Mouse (Mus musculus): ENCODE results near the gene Cox6a1. TPM values are rescaled to one million over a fixed set of nuclear protein-coding genes. Genes with fewer than 3 reads are reported as not detected.
A peak's percentile ranks its signal among the peaks of the same experiment; 100 is the strongest.

Cox6a1 gene
- polyA plus RNA-seq, 1 experiment from 2014 or later, result 1,174 TPM

DNA sequence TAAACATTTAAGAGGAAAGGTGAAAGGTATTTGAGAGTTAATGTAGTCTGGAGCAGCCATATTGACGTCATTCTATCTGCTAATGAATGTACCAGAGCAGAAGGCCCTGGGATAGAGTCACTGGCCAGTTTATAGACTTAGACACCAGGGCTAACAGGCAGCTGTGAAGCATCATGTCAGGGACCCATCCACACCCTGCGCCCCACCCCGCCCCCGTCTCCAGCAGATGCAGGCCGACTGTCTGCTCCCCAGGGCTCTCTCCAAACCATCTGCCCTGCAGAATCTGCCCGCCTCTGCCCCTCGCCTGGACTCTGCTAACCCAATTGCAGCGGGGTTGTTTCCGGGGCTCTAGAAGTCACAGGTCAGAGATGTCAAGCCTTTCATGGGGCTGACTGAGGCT is 23.0 kb upstream of the Cox6a1 start:
- no peaks in the 10 kb centered on the region for H3K27me3 ChIP-seq

DNA sequence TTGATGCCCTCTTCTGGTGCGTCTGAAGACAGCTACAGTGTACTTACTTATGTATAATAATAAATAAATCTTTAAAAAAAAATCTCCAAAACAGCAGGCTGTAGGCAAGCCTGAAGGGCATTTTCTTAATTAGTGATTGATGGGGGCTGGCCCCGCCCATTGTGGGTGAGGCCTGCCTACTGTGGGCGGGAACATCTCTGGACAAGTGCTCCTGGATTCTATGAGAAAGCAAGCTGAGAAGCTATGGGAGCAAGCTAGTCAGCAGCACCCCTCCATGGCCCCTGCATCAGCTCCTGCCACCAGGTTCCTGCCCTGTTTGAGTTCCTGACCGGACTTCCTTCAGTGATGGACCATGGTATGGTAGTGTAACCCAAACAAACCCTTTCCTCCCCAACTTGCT is 16.0 kb upstream of the Cox6a1 start:
- WGBS, result 88% methylated on average over 4 of the region's 4 CpGs
- Histone ChIP-seq H3K4me1 (replicated peaks) (peaks cover 6% of the 10 kb centered on the region), H3K27ac (replicated peaks) (no peak overlapping the region), H3K4me2 (no peak overlapping the region), H3K27me3 (no peaks in the 10 kb centered on the region), H3K36me3 (no peaks in the 10 kb centered on the region), H3K4me3 (no peak overlapping the region), H3K9ac (no peak overlapping the region), H3K9me3 (no peaks in the 10 kb centered on the region)
- no peak for ATAC-seq (ENCODE audit: low read depth)

More for the DNA sequence above, 23.0 kb upstream of the Cox6a1 start:
- Histone ChIP-seq H3K9me3 (no peaks in the 10 kb centered on the region), H3K4me2 (no peak overlapping the region), H3K4me1 (replicated peaks) (peaks cover 17% of the 10 kb centered on the region), H3K27ac (replicated peaks) (peak overlapping the region; percentile 28; the same call in 1 of the 2 replicates), H3K9ac (no peak overlapping the region), H3K36me3 (no peaks in the 10 kb centered on the region), H3K4me3 (no peak overlapping the region)
- 19% methylated on average over 9 of the region's 9 CpGs for WGBS
- no peak for ATAC-seq (ENCODE audit: low read depth)

DNA sequence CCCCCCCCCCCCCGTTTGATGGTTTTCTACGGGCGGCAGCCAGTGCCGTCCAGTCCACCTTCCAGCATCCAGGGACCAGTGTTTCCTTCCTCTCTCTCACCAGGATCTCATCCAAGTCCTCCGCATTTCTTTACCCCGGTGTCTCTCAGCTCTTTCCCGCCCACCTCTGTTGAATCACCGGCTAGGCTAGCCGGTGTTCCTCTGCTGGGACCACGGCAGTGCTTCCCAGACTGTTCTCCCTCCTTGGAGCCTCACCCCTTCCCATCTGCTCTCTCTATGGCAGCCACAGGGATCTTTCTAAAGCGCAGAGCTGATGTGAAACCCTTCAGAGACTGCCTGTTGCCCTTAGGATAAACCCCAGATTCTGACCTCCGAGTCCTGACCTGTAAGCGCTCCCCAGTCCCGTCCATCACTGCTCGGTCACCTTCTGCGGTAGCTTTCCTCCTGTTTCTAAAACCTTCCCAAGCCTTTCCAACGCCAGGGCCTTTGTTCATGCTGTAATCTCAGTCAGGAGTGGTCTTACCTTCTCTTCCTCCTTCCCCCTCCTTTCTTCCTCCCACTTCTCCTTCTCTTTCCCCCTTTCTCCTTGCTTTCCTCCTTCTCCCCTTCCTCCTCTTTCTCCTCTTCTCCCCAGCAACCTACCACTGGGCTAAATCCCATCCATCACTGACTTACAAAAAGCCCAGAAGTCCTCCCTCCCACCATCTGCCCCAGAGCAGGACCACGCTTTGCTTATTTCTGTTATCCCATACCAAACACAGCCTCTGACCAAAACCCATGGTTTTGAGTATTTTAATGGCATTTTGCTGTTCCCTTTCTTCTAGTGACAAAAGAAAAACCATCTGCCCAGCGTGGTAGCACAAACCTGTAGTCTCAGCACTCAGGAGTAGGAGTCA is 14.3 kb upstream of the Cox6a1 start:
- no peaks in the 10 kb centered on the region for H3K27me3 ChIP-seq
- H3K9me3 ChIP-seq, result no peaks in the 10 kb centered on the region
- no peak for ATAC-seq (ENCODE audit: low read depth)
- no peak overlapping the region for H3K4me3 ChIP-seq
- H3K4me1 ChIP-seq (replicated peaks), result peaks cover 6% of the 10 kb centered on the region
- 9% methylated on average over 19 of the region's 19 CpGs for WGBS
- H3K4me2 ChIP-seq, result 0 out of 2 replicates have a peak overlapping the region, but pooled peaks have one; percentile 24
- H3K9ac ChIP-seq, result no peak overlapping the region
- no peaks in the 10 kb centered on the region for H3K36me3 ChIP-seq
- peak overlapping the region; percentile 35; the same call in 1 of the 2 replicates for H3K27ac ChIP-seq (replicated peaks)

DNA sequence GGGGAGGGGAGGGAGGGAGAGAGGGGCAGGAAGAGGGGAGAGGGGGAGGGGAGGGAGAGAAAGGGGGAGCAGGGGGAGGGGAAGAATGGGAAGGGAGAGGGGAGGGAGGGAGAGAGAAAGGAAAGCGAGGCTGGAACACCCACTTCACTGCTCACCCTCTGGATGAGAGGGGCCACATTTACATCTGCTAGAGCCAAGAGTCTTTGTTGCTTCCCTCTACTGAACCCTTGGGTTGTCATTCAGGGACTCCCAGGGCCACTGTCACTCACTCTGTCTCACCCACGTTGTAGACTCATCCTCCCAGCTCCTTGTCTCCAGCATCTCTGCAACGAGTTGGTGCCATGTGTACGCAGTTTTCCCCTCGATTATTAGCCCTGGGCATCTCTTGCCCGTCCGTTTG is 13.4 kb upstream of the Cox6a1 start:
- WGBS, result 30% methylated on average over 7 of the region's 7 CpGs
- H3K9me3 ChIP-seq, result no peaks in the 10 kb centered on the region
- H3K4me3 ChIP-seq, result no peak overlapping the region
- no peak for ATAC-seq (ENCODE audit: low read depth)
- no peaks in the 10 kb centered on the region for H3K27me3 ChIP-seq
- H3K9ac ChIP-seq, result no peak overlapping the region
- no peak overlapping the region for H3K27ac ChIP-seq (replicated peaks)
- peaks cover 6% of the 10 kb centered on the region for H3K4me1 ChIP-seq (replicated peaks)
- no peaks in the 10 kb centered on the region for H3K36me3 ChIP-seq
- H3K4me2 ChIP-seq, result no peak overlapping the region

DNA sequence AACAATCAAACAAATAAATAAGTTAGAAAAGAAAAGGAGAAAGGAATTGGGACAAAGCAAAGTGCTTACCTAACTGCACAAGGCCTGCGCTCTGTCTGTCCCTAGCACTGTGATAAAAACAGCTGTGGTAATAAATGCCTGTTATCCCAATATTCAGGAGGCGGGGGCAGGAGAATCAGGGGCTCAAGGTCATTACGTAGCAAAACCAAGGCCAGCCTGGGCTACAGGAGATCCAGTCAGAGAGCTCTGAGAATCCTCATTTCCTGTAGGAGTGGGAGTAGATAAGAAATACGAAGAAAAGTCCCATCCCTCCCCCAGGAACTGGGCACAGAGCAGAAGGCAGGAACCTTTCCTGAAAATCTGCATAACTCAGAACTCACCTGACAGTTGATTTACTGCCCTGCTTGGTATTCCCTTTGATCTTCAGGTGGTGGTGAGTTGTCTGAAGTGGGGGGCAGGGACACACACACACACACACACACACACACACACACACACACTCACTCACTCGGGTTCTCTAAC is 11.1 kb upstream of the Cox6a1 start:
- H3K27ac ChIP-seq (replicated peaks), result no peak overlapping the region
- no peaks in the 10 kb centered on the region for H3K9me3 ChIP-seq
- no peak overlapping the region for H3K4me3 ChIP-seq
- no peaks in the 10 kb centered on the region for H3K36me3 ChIP-seq
- ATAC-seq (ENCODE audit: low read depth), result no peak
- H3K27me3 ChIP-seq, result no peaks in the 10 kb centered on the region
- peaks cover 6% of the 10 kb centered on the region for H3K4me1 ChIP-seq (replicated peaks)
- H3K9ac ChIP-seq, result no peak overlapping the region
- 58% methylated on average over 5 of the region's 5 CpGs for WGBS
- no peak overlapping the region for H3K4me2 ChIP-seq

DNA sequence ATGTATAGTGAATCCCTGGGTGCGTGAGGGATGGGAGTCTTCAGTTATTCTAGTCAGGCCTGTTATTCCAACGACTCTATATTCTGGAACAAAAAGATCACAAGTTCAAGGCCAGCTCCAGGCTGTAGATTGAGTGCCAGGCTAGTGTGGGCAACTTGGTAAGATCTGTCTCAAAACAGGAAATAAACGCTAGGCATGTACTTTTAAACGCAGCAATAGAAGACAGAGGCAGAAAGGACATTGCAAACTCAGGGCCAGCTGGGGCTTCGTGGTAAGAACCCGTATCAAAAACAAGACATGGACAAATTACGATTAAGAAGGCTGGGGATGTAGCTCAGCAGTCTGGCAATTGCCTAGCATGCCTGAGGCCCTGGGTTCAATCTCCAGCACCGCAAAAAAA is 10.7 kb upstream of the Cox6a1 start:
- Histone ChIP-seq H3K4me1 (replicated peaks) (peaks cover 6% of the 10 kb centered on the region), H3K36me3 (no peaks in the 10 kb centered on the region), H3K9me3 (no peaks in the 10 kb centered on the region), H3K4me2 (no peak overlapping the region), H3K9ac (no peak overlapping the region), H3K27me3 (no peaks in the 10 kb centered on the region), H3K4me3 (no peak overlapping the region), H3K27ac (replicated peaks) (no peak overlapping the region)
- ATAC-seq (ENCODE audit: low read depth), result no peak
- WGBS, result 81% methylated on average over 8 of the region's 8 CpGs

DNA sequence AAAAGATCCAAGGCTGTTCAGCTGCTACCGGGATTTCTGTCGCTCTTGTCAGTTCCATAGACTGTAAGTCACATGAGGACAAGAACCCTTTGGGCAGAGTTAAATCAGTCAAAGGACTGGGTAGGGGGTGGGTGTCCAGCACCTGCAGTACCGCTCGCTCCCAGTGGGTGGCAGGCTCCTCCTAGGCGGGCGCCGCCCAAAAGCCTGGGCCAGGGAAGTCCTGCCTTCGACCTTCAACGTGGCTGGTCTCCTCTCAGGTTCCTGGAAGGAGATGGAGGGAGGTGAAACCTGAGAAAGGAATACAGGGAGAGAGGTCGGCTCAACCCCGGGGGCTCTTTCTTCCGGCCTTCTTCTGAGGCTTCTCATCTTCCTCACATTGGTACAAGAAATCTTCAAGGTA is 10.1 kb upstream of the Cox6a1 start:
- Histone ChIP-seq H3K9me3 (no peaks in the 10 kb centered on the region), H3K4me1 (replicated peaks) (peaks cover 6% of the 10 kb centered on the region), H3K27ac (replicated peaks) (no peak overlapping the region), H3K27me3 (no peaks in the 10 kb centered on the region), H3K4me3 (no peak overlapping the region), H3K36me3 (no peaks in the 10 kb centered on the region), H3K4me2 (no peak overlapping the region), H3K9ac (no peak overlapping the region; the same call in 1 of the 2 replicates)
- ATAC-seq (ENCODE audit: low read depth), result peak; percentile 55; the same call in 1 of the 2 replicates
- 5% methylated on average over 12 of the region's 12 CpGs for WGBS

DNA sequence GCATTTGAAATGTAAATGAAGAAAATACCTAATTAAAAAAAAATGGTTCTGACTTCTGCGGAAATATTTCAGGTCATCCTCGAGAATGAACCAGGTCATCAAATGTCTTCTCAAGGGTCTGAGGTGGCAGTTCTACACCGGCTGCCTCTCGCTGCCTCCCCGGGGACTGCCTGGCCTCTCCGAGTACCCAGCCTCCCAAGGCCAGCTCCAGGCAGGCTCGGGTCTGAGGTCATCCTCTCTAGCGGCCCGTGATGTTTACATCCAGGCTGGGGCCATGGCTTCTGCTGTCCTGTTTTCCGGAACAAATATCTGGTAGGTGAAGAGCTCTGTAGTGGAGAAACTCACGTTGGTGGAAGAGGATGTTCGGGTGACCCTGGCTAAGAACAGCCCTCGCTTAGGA is 6.3 kb upstream of the Cox6a1 start:
- Histone ChIP-seq H3K27me3 (no peaks in the 10 kb centered on the region), H3K27ac (replicated peaks) (no peak overlapping the region), H3K9ac (no peak overlapping the region), H3K4me1 (replicated peaks) (no peaks in the 10 kb centered on the region), H3K36me3 (no peaks in the 10 kb centered on the region), H3K4me2 (no peak overlapping the region), H3K9me3 (no peaks in the 10 kb centered on the region), H3K4me3 (no peak overlapping the region)
- 65% methylated on average over 13 of the region's 13 CpGs for WGBS
- ATAC-seq (ENCODE audit: low read depth), result no peak

DNA sequence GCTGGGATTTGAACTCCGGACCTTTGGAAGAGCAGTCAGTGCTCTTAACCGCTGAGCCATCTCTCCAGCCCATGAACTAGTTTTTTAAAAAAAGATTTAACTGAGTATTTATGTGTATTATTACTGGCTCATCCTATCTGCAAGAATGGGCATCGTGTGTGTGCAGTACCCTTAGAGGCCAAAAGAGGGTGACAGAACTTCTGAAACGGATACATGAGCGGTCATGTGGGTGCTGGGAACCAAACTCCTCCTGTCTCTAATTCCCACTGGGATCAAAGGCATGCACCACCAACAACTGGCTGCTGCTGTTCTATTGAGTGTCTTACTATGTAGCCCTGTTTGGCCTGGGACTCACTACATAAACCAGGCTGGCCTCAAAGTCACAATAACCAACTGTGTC is 2.6 kb upstream of the Cox6a1 start:
- Histone ChIP-seq H3K4me2 (no peak overlapping the region), H3K27ac (replicated peaks) (no peak overlapping the region), H3K9me3 (no peaks in the 10 kb centered on the region), H3K9ac (no peak overlapping the region), H3K4me1 (replicated peaks) (peaks cover 20% of the 10 kb centered on the region), H3K27me3 (no peaks in the 10 kb centered on the region), H3K4me3 (no peak overlapping the region), H3K36me3 (peaks cover 4% of the 10 kb centered on the region)
- WGBS, result 81% methylated on average over 5 of the region's 5 CpGs
- no peak for ATAC-seq (ENCODE audit: low read depth)

DNA sequence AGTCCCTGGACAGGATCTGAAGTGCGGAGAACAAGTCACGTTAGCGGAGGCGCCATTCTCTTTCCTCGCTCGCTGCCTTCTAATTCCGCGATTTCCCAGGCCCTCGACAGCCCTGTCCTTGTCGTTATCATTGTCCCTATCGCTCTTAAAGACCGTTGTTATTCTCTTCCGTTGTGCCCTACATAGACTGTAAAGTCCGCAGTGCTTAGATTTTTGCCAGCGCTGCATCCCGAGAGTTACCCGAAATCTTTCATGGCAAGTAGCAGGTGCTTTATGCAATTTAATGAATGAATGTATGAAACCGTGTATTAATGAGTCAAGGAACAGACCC is 409 bp upstream of the Cox6a1 start:
- Histone ChIP-seq H3K9ac (peak overlapping the region; percentile 73), H3K4me3 (peak overlapping the region; percentile 93), H3K4me1 (replicated peaks) (peaks cover 22% of the 10 kb centered on the region), H3K9me3 (no peaks in the 10 kb centered on the region), H3K36me3 (peaks cover 25% of the 10 kb centered on the region), H3K4me2 (peak overlapping the region; percentile 99), H3K27me3 (no peaks in the 10 kb centered on the region), H3K27ac (replicated peaks) (peak overlapping the region; percentile 90)
- WGBS, result 1% methylated on average over 18 of the region's 18 CpGs
- ATAC-seq (ENCODE audit: low read depth), result peak; percentile 54

DNA sequence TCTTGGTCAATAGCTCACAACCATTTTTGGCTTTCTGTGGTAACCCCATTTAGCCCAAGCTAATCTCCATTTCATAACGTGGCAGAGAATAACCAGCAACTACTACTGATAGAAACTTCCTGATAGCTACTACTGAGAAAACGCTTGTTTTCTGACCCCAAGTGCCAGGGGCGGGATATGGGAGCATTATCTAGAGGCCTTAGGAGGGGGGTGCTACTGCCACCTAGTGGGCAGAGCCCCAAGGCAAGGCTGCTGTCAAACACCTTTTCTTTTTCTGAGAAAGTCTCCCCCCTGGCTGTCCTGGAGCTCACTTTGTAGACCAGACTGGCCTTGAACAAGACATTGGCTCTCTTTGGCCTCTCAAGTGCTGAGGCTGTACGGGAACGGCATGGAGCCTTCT is 1.2 kb downstream of the Cox6a1 start:
- WGBS, result 7% methylated on average over 5 of the region's 5 CpGs
- no peak for ATAC-seq (ENCODE audit: low read depth)
- Histone ChIP-seq H3K27ac (replicated peaks) (no peak overlapping the region), H3K4me2 (peak overlapping the region; percentile 99), H3K9ac (peak overlapping the region; percentile 88), H3K9me3 (no peaks in the 10 kb centered on the region), H3K27me3 (no peaks in the 10 kb centered on the region), H3K4me1 (replicated peaks) (peaks cover 24% of the 10 kb centered on the region), H3K4me3 (peak overlapping the region; percentile 93), H3K36me3 (peaks cover 41% of the 10 kb centered on the region)

DNA sequence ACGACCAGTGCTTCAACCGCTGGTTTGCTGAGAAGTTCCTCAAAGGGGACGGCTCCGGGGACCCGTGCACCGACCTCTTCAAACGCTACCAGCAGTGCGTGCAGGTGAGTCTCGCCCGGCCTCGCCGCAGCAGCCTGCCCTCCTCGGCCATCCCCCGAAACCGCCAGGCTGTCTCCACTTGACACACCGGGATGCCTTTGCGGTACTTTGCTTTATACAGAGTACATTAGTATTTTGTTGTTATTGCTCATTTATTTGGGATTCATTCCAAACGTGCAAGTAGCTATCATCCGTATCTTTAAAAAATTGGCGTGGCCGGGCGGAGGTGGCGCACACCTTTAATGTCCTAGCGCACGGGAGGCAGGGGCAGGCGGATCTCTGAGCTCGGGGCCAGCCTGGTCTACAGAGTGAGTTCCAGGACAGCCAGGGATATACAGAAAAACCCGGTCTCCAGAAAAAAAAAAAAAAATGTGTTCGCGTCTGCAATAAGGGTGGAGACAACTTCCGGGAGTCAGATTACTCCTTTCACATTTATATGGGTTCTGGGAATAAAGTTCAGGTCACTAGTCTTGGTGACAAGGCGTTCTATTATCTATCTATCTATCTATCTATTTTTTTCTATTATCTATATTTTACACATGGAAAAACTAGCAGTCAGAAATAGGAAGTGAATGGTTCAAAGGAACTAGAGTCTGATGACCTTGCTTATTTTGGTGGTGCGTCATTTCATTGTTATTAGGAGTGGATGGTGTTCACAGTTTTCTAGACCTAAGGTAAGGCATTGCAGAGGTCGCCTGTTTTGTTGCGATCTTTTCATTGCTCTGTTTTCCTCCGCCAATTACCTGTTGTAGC is 7.2 kb downstream of the Cox6a1 start:
- ATAC-seq (ENCODE audit: low read depth), result no peak
- Histone ChIP-seq H3K4me2 (peak overlapping the region; percentile 80), H3K9me3 (no peaks in the 10 kb centered on the region), H3K9ac (peak overlapping the region; percentile 81), H3K27me3 (no peaks in the 10 kb centered on the region), H3K4me3 (peak overlapping the region; percentile 72), H3K36me3 (peaks cover 48% of the 10 kb centered on the region), H3K27ac (replicated peaks) (peak overlapping the region; percentile 91), H3K4me1 (replicated peaks) (peaks cover 33% of the 10 kb centered on the region)
- WGBS, result 12% methylated on average over 36 of the region's 36 CpGs

All from neural tube, embryonic 13.5 days (tissue).